Mouse (Mus musculus): ENCODE results near the gene Fam171b.

DNA sequence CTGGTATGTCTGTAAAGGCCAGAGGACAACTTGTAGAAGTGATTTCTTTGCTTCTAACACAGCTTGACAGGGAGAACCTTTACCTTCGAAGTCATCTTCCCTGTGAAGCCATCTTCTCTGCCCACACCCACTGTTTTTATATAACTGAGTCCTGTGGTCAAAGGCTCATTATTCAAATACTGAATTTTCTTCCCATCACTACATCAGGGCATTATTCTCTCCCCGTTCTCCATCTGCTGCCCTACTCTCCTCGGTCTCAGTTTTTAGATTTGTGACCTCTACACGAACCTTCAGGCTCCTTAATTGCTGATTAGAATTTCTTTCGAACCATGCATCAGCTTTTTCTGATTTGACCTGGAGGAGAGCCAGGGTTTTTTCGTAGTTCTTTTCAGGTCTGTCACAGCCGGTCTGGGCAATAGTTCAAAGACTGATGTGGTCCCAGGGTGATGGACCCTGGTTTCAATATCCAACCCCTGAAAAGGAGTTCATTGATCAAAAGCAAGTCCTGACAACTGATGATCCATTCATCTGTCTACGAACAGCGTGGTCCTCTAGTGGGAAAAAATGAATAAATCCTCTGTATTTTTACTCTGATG lies 14.4 kb upstream of the Fam171b start:
- TF ChIP-seq MAX (IDR thresholded peaks at IDR 0.05) (no peak), MYOG (IDR thresholded peaks at IDR 0.05; ENCODE audit: control insufficient read depth, extremely low read depth, insufficient read length) (no peak), CEBPB (IDR thresholded peaks at IDR 0.05; ENCODE audit: low read depth) (no peak), CTCF (IDR thresholded peaks at IDR 0.05; ENCODE audit: control insufficient read depth, insufficient read depth, insufficient read length) (no peak), MYOD1 (IDR thresholded peaks at IDR 0.05; ENCODE audit: control insufficient read depth, insufficient read length, low read depth) (no peak)
